19 mouse cellular contexts compared by ENCODE assay signal in genomic region chr16:61546043-61546442, GRCm38 (mm10).
A peak's percentile ranks its signal among the peaks of the same experiment; 100 is the strongest.
DNase-seq lines count a peak whose midpoint lies in the region; ATAC-seq lines count a peak whose summit lies in the region.
"Had no signal": no experiment of that assay in that cellular context is flagged by ENCODE, and none has a peak within 500 bp of the region (broad histone marks: within the 10 kb centered on the region; RNA-seq: fewer than 3 reads in every experiment).

No protein-coding gene starts in this region.

- H3K4me3 ChIP-seq in forebrain, embryonic 16.5 days (replicated peaks; ENCODE audit: low read length), result no peak overlapping the region
- no peak overlapping the region for H3K4me3 ChIP-seq in liver, embryonic 11.5 days (ENCODE audit: low read depth, low read length)
- H3K4me3 ChIP-seq: heart, embryonic 15.5 days; hindbrain, embryonic 13.5 days; limb, embryonic 15.5 days; stomach, embryonic 15.5 days had no signal

- H3K9ac ChIP-seq in forebrain, embryonic 16.5 days (replicated peaks; ENCODE audit: low read depth, low read length), result no peak overlapping the region
- no peak overlapping the region for H3K9ac ChIP-seq in liver, embryonic 11.5 days (ENCODE audit: low read depth, low read length)
- H3K9ac ChIP-seq: heart, embryonic 15.5 days; hindbrain, embryonic 13.5 days; limb, embryonic 15.5 days; stomach, embryonic 15.5 days had no signal

- ATAC-seq in forebrain, embryonic 16.5 days, result peak; percentile 96
- no peak for ATAC-seq in liver, embryonic 11.5 days (replicated peaks; ENCODE audit: low FRiP score)

- intact Hi-C loops in left cerebral cortex, postnatal 4 days (cut with DNase I), result no loop called here
- intact Hi-C loops in left cerebral cortex, postnatal 10 days (cut with DNase I), result no loop called here

- no peaks in the 10 kb centered on the region for H3K27me3 ChIP-seq in forebrain, embryonic 16.5 days (replicated peaks; ENCODE audit: control insufficient read depth, insufficient read depth, low read length)
- no peaks in the 10 kb centered on the region for H3K27me3 ChIP-seq in liver, embryonic 11.5 days (replicated peaks; ENCODE audit: control insufficient read depth, insufficient read depth, low read length)
- H3K27me3 ChIP-seq: heart, embryonic 15.5 days; hindbrain, embryonic 13.5 days; limb, embryonic 15.5 days; stomach, embryonic 15.5 days had no signal

- DNase-seq in frontal cortex, adult 2 months (ENCODE audit: extremely low spot score in 1 of 2, low spot score in 1 of 2), result peak; percentile 7 to 36
- DNase-seq in frontal cortex, postnatal 14 days (ENCODE audit: low spot score in 2 of 2), result no peak
- DNase-seq in left cerebral cortex, postnatal 4 days, result peak; percentile 48
- no peak for DNase-seq in left cerebral cortex, postnatal 10 days (ENCODE audit: extremely low spot score in 1 of 2, low spot score in 2 of 2)
- DNase-seq in cerebellum, adult 18-20 months, result peak; percentile 56 to 66
- no peak for DNase-seq in yolk sac, embryonic 10.5 days (ENCODE audit: low spot score)
- DNase-seq in liver, embryonic 11.5 days (ENCODE audit: low spot score), result no peak
- DNase-seq: B cell, adult 2 months; heart, adult 11 months; kidney, adult 2 months; kidney, postnatal 25 days; lung, adult 18-20 months; midbrain, embryonic 14.5 days had no signal

- no peaks in the 10 kb centered on the region for H3K9me3 ChIP-seq in forebrain, embryonic 16.5 days (ENCODE audit: control insufficient read depth, low read length)
- no peaks in the 10 kb centered on the region for H3K9me3 ChIP-seq in liver, embryonic 11.5 days (ENCODE audit: control insufficient read depth, low read length)
- H3K9me3 ChIP-seq: heart, embryonic 15.5 days; hindbrain, embryonic 13.5 days; limb, embryonic 15.5 days; stomach, embryonic 15.5 days had no signal

- no peaks in the 10 kb centered on the region for H3K4me1 ChIP-seq in forebrain, embryonic 16.5 days (replicated peaks; ENCODE audit: control insufficient read depth, insufficient read depth, low read length)
- H3K4me1 ChIP-seq in liver, embryonic 11.5 days (replicated peaks; ENCODE audit: control insufficient read depth, insufficient read depth, low read length), result no peaks in the 10 kb centered on the region
- H3K4me1 ChIP-seq: heart, embryonic 15.5 days; hindbrain, embryonic 13.5 days; limb, embryonic 15.5 days; stomach, embryonic 15.5 days had no signal

- H3K36me3 ChIP-seq in forebrain, embryonic 16.5 days (ENCODE audit: control insufficient read depth, insufficient read depth), result no peaks in the 10 kb centered on the region
- no peaks in the 10 kb centered on the region for H3K36me3 ChIP-seq in liver, embryonic 11.5 days (ENCODE audit: control insufficient read depth, insufficient read depth, low read length)
- H3K36me3 ChIP-seq: heart, embryonic 15.5 days; hindbrain, embryonic 13.5 days; limb, embryonic 15.5 days; stomach, embryonic 15.5 days had no signal

- no peak overlapping the region for H3K4me2 ChIP-seq in forebrain, embryonic 16.5 days (ENCODE audit: low read length)
- H3K4me2 ChIP-seq in liver, embryonic 11.5 days, result no peak overlapping the region
- H3K4me2 ChIP-seq: heart, embryonic 15.5 days; hindbrain, embryonic 13.5 days; limb, embryonic 15.5 days; stomach, embryonic 15.5 days had no signal

- WGBS in forebrain, embryonic 16.5 days, result 45% methylated on average over 2 of the region's 2 CpGs
- 70% methylated on average over 2 of the region's 2 CpGs for WGBS in liver, embryonic 11.5 days

- H3K27ac ChIP-seq in forebrain, embryonic 16.5 days (ENCODE audit: low read length), result no peak overlapping the region
- H3K27ac ChIP-seq in liver, embryonic 11.5 days (ENCODE audit: low read depth, low read length), result no peak overlapping the region
- H3K27ac ChIP-seq: heart, embryonic 15.5 days; hindbrain, embryonic 13.5 days; limb, embryonic 15.5 days; macrophage; stomach, embryonic 15.5 days had no signal

Comparison
In these comparisons a context has a peak if more than half of its experiments do, and no peak if none do; other contexts are left out.
1. DNase-seq: peak in frontal cortex, adult 2 months (2 of 2), left cerebral cortex, postnatal 4 days (single experiment) and cerebellum, adult 18-20 months (2 of 2); none in frontal cortex, postnatal 14 days (0 of 2), left cerebral cortex, postnatal 10 days (0 of 2), yolk sac, embryonic 10.5 days (single experiment) and liver, embryonic 11.5 days (single experiment).